Mouse (Mus musculus) left cerebral cortex, adult 9 months (tissue): ENCODE results near the gene Nrm.
A peak's percentile ranks its signal among the peaks of the same experiment; 100 is the strongest.

Source experiments
- DNase-seq, 2 experiments: peaks; one replicate each; pipeline ENCODE4 v3.0.0; 2022; ENCODE audit warnings: low spot score in 2 of 2

Gene Nrm

GRCm38 (mm10) chr17:35861198-35861857, at the start of gene Nrm:
TSS of gene Nrm (plus strand) at chr17:35861318.
- DNase-seq, result peak in 1 of 2 experiments; percentile 86

GRCm38 (mm10) chr17:35812307-35812706, 48.8 kb upstream of the Nrm start:
- no peak for DNase-seq

- DNase-seq, result no peak
These were observed 48.4 kb upstream of the Nrm start for GRCm38 (mm10) chr17:35812736-35813135.

- DNase-seq, result peak in 1 of 2 experiments; percentile 79
These were observed 47.9 kb upstream of the Nrm start for GRCm38 (mm10) chr17:35813245-35813647.

- DNase-seq, result no peak
These were observed 47.5 kb upstream of the Nrm start for GRCm38 (mm10) chr17:35813653-35814052.

GRCm38 (mm10) chr17:35814678-35815077, 46.4 kb upstream of the Nrm start:
- no peak for DNase-seq

- DNase-seq, result no peak
These were observed 45.3 kb upstream of the Nrm start for GRCm38 (mm10) chr17:35815836-35816235.

GRCm38 (mm10) chr17:35816686-35817085, 44.4 kb upstream of the Nrm start:
- DNase-seq, result no peak

GRCm38 (mm10) chr17:35817226-35817625, 43.9 kb upstream of the Nrm start:
- DNase-seq, result no peak

GRCm38 (mm10) chr17:35820111-35820510, 41.0 kb upstream of the Nrm start:
- DNase-seq, result no peak

GRCm38 (mm10) chr17:35821439-35822430, 39.4 kb upstream of the Nrm start, which contains the start of gene Ier3:
TSS of gene Ier3 (plus strand) at chr17:35821684.
- DNase-seq, result peak in 1 of 2 experiments; percentile 69

GRCm38 (mm10) chr17:35822564-35822963, 38.6 kb upstream of the Nrm start:
- no peak for DNase-seq

GRCm38 (mm10) chr17:35822964-35823937, 37.9 kb upstream of the Nrm start, which contains the start of gene Flot1:
TSS of gene Flot1 (plus strand) at chr17:35823230.
- peak in 1 of 2 experiments; percentile 84 for DNase-seq

- no peak for DNase-seq
These were observed 36.7 kb upstream of the Nrm start for GRCm38 (mm10) chr17:35824402-35824801.

- no peak for DNase-seq
These were observed 35.8 kb upstream of the Nrm start for GRCm38 (mm10) chr17:35825109-35825850.

- peak in 1 of 2 experiments; percentile 84 for DNase-seq
These were observed 31.4 kb upstream of the Nrm start for GRCm38 (mm10) chr17:35829737-35830136.

GRCm38 (mm10) chr17:35832400-35833238, 28.5 kb upstream of the Nrm start:
- no peak for DNase-seq

- DNase-seq, result no peak
These were observed 27.8 kb upstream of the Nrm start for GRCm38 (mm10) chr17:35833239-35833751.

GRCm38 (mm10) chr17:35833894-35834293, 27.2 kb upstream of the Nrm start:
- DNase-seq, result no peak
